Mouse (Mus musculus): Measurements from ENCODE around the gene Pmf1. TPM values are rescaled to one million over a fixed set of nuclear protein-coding genes. Genes with fewer than 3 reads are reported as not detected.

Gene Pmf1
- polyA plus RNA-seq, 1 experiment from 2014 or later = 169 TPM

- WGBS = 91% methylated on average over 4 of the region's 4 CpGs
- Histone ChIP-seq H3K9me3 (ENCODE audit: control insufficient read depth, low read length) (no peaks in the 10 kb centered on the region), H3K9ac (ENCODE audit: low read depth, low read length) (no peak overlapping the region), H3K36me3 (ENCODE audit: control insufficient read depth, insufficient read depth, low read length) (peaks cover 39% of the 10 kb centered on the region), H3K4me1 (ENCODE audit: control insufficient read depth, insufficient read depth, low read length) (peaks cover 13% of the 10 kb centered on the region; the same call in 1 of the 2 replicates), H3K4me2 (replicated peaks; ENCODE audit: low read depth, low read length) (no peak overlapping the region), H3K27ac (ENCODE audit: low read depth, low read length) (no peak overlapping the region), H3K4me3 (ENCODE audit: low read length) (no peak overlapping the region), H3K27me3 (ENCODE audit: control insufficient read depth, insufficient read depth, low read length) (no peaks in the 10 kb centered on the region)
- ATAC-seq (ENCODE audit: low FRiP score, low TSS enrichment) = no peak
Measured at GRCm38 (mm10) chr3:88411681-88412080, 1.6 kb upstream of the Pmf1 start.

GRCm38 (mm10) chr3:88410645-88411031 is 507 bp upstream of the Pmf1 start:
- Histone ChIP-seq H3K9me3 (ENCODE audit: control insufficient read depth, low read length) (no peaks in the 10 kb centered on the region), H3K36me3 (ENCODE audit: control insufficient read depth, insufficient read depth, low read length) (peaks cover 29% of the 10 kb centered on the region), H3K27ac (ENCODE audit: low read depth, low read length) (peak overlapping the region; percentile 86), H3K4me1 (ENCODE audit: control insufficient read depth, insufficient read depth, low read length) (peaks cover 18% of the 10 kb centered on the region; the same call in 1 of the 2 replicates), H3K4me2 (replicated peaks; ENCODE audit: low read depth, low read length) (peak overlapping the region; percentile 53), H3K9ac (ENCODE audit: low read depth, low read length) (peak overlapping the region; percentile 82; the same call in 1 of the 2 replicates), H3K27me3 (ENCODE audit: control insufficient read depth, insufficient read depth, low read length) (no peaks in the 10 kb centered on the region), H3K4me3 (ENCODE audit: low read length) (peak overlapping the region; percentile 56)
- no peak for ATAC-seq (ENCODE audit: low FRiP score, low TSS enrichment)
- WGBS = 20% methylated on average over 7 of the region's 7 CpGs

GRCm38 (mm10) chr3:88408953-88409352 is 1.2 kb downstream of the Pmf1 start:
- ATAC-seq (ENCODE audit: low FRiP score, low TSS enrichment) = no peak
- WGBS = 53% methylated on average over 5 of the region's 5 CpGs
- Histone ChIP-seq H3K9me3 (ENCODE audit: control insufficient read depth, low read length) (no peaks in the 10 kb centered on the region), H3K4me2 (replicated peaks; ENCODE audit: low read depth, low read length) (peak overlapping the region; percentile 53), H3K4me3 (ENCODE audit: low read length) (peak overlapping the region; percentile 56), H3K4me1 (ENCODE audit: control insufficient read depth, insufficient read depth, low read length) (peaks cover 18% of the 10 kb centered on the region; the same call in 1 of the 2 replicates), H3K27ac (ENCODE audit: low read depth, low read length) (0 out of 2 replicates have a peak overlapping the region, but pooled peaks have one; percentile 17), H3K27me3 (ENCODE audit: control insufficient read depth, insufficient read depth, low read length) (no peaks in the 10 kb centered on the region), H3K36me3 (ENCODE audit: control insufficient read depth, insufficient read depth, low read length) (peaks cover 14% of the 10 kb centered on the region), H3K9ac (ENCODE audit: low read depth, low read length) (peak overlapping the region; percentile 82)

- Histone ChIP-seq H3K4me2 (replicated peaks; ENCODE audit: low read depth, low read length) (no peak overlapping the region), H3K27me3 (ENCODE audit: control insufficient read depth, insufficient read depth, low read length) (no peaks in the 10 kb centered on the region), H3K4me1 (ENCODE audit: control insufficient read depth, insufficient read depth, low read length) (peaks cover 18% of the 10 kb centered on the region; the same call in 1 of the 2 replicates), H3K36me3 (ENCODE audit: control insufficient read depth, insufficient read depth, low read length) (peaks cover 17% of the 10 kb centered on the region), H3K9me3 (ENCODE audit: control insufficient read depth, low read length) (no peaks in the 10 kb centered on the region), H3K27ac (ENCODE audit: low read depth, low read length) (no peak overlapping the region), H3K4me3 (ENCODE audit: low read length) (no peak overlapping the region), H3K9ac (ENCODE audit: low read depth, low read length) (no peak overlapping the region)
- ATAC-seq (ENCODE audit: low FRiP score, low TSS enrichment) = no peak
- WGBS = 51% methylated on average over 7 of the region's 7 CpGs
Measured at GRCm38 (mm10) chr3:88407529-88407928, 2.6 kb downstream of the Pmf1 start.

- 0 out of 2 replicates have a peak, but pooled peaks have one; percentile 8 for ATAC-seq (ENCODE audit: low FRiP score, low TSS enrichment)
- no peak overlapping the region for H3K27ac ChIP-seq (ENCODE audit: low read depth, low read length)
- H3K9ac ChIP-seq (ENCODE audit: low read depth, low read length) = no peak overlapping the region
- H3K4me2 ChIP-seq (replicated peaks; ENCODE audit: low read depth, low read length) = no peak overlapping the region
- no peak overlapping the region for H3K4me3 ChIP-seq (ENCODE audit: low read length)
- WGBS = 1% methylated on average over 2 of the region's 2 CpGs
- H3K27me3 ChIP-seq (ENCODE audit: control insufficient read depth, insufficient read depth, low read length) = no peaks in the 10 kb centered on the region
- H3K36me3 ChIP-seq (ENCODE audit: control insufficient read depth, insufficient read depth, low read length) = peaks cover 16% of the 10 kb centered on the region
- no peaks in the 10 kb centered on the region for H3K9me3 ChIP-seq (ENCODE audit: control insufficient read depth, low read length)
- peaks cover 18% of the 10 kb centered on the region; the same call in 1 of the 2 replicates for H3K4me1 ChIP-seq (ENCODE audit: control insufficient read depth, insufficient read depth, low read length)
Measured at GRCm38 (mm10) chr3:88407090-88407489, 3.0 kb downstream of the Pmf1 start.

- Histone ChIP-seq H3K9ac (ENCODE audit: low read depth, low read length) (no peak overlapping the region), H3K27ac (ENCODE audit: low read depth, low read length) (no peak overlapping the region), H3K9me3 (ENCODE audit: control insufficient read depth, low read length) (no peaks in the 10 kb centered on the region), H3K4me1 (ENCODE audit: control insufficient read depth, insufficient read depth, low read length) (peaks cover 14% of the 10 kb centered on the region; the same call in 1 of the 2 replicates), H3K27me3 (ENCODE audit: control insufficient read depth, insufficient read depth, low read length) (no peaks in the 10 kb centered on the region), H3K4me2 (replicated peaks; ENCODE audit: low read depth, low read length) (no peak overlapping the region), H3K36me3 (ENCODE audit: control insufficient read depth, insufficient read depth, low read length) (peaks cover 13% of the 10 kb centered on the region; the same call in 1 of the 2 replicates), H3K4me3 (ENCODE audit: low read length) (no peak overlapping the region)
- ATAC-seq (ENCODE audit: low FRiP score, low TSS enrichment) = no peak
- 86% methylated on average over 10 of the region's 10 CpGs for WGBS
Measured at GRCm38 (mm10) chr3:88403522-88404230, 6.5 kb downstream of the Pmf1 start.

- Histone ChIP-seq H3K36me3 (ENCODE audit: control insufficient read depth, insufficient read depth, low read length) (peaks cover 29% of the 10 kb centered on the region; the same call in 1 of the 2 replicates), H3K27me3 (ENCODE audit: control insufficient read depth, insufficient read depth, low read length) (no peaks in the 10 kb centered on the region), H3K4me2 (replicated peaks; ENCODE audit: low read depth, low read length) (no peak overlapping the region), H3K27ac (ENCODE audit: low read depth, low read length) (no peak overlapping the region), H3K4me1 (ENCODE audit: control insufficient read depth, insufficient read depth, low read length) (no peaks in the 10 kb centered on the region), H3K9me3 (ENCODE audit: control insufficient read depth, low read length) (no peaks in the 10 kb centered on the region), H3K9ac (ENCODE audit: low read depth, low read length) (no peak overlapping the region), H3K4me3 (ENCODE audit: low read length) (no peak overlapping the region)
- no peak for ATAC-seq (ENCODE audit: low FRiP score, low TSS enrichment)
- 84% methylated on average over 2 of the region's 2 CpGs for whole genome bisulfite sequencing
Measured at GRCm38 (mm10) chr3:88398666-88399065, 11.5 kb downstream of the Pmf1 start.

- Histone ChIP-seq H3K4me3 (ENCODE audit: low read length) (no peak overlapping the region), H3K4me1 (ENCODE audit: control insufficient read depth, insufficient read depth, low read length) (no peaks in the 10 kb centered on the region), H3K27ac (ENCODE audit: low read depth, low read length) (no peak overlapping the region), H3K27me3 (ENCODE audit: control insufficient read depth, insufficient read depth, low read length) (no peaks in the 10 kb centered on the region), H3K9ac (ENCODE audit: low read depth, low read length) (no peak overlapping the region), H3K36me3 (ENCODE audit: control insufficient read depth, insufficient read depth, low read length) (peaks cover 19% of the 10 kb centered on the region; the same call in 1 of the 2 replicates), H3K9me3 (ENCODE audit: control insufficient read depth, low read length) (no peaks in the 10 kb centered on the region), H3K4me2 (replicated peaks; ENCODE audit: low read depth, low read length) (no peak overlapping the region)
- WGBS = 91% methylated on average over 8 of the region's 8 CpGs
- no peak for ATAC-seq (ENCODE audit: low FRiP score, low TSS enrichment)
Measured at GRCm38 (mm10) chr3:88395742-88396141, 14.4 kb downstream of the Pmf1 start.

- H3K4me3 ChIP-seq (ENCODE audit: low read length) = no peak overlapping the region
- no peaks in the 10 kb centered on the region for H3K4me1 ChIP-seq (ENCODE audit: control insufficient read depth, insufficient read depth, low read length)
- ATAC-seq (ENCODE audit: low FRiP score, low TSS enrichment) = no peak
- H3K4me2 ChIP-seq (replicated peaks; ENCODE audit: low read depth, low read length) = no peak overlapping the region
- WGBS = 97% methylated on average over 6 of the region's 6 CpGs
- H3K9ac ChIP-seq (ENCODE audit: low read depth, low read length) = no peak overlapping the region
- H3K27me3 ChIP-seq (ENCODE audit: control insufficient read depth, insufficient read depth, low read length) = no peaks in the 10 kb centered on the region
- H3K27ac ChIP-seq (ENCODE audit: low read depth, low read length) = no peak overlapping the region
- H3K9me3 ChIP-seq (ENCODE audit: control insufficient read depth, low read length) = no peaks in the 10 kb centered on the region
- peaks cover 23% of the 10 kb centered on the region; the same call in 1 of the 2 replicates for H3K36me3 ChIP-seq (ENCODE audit: control insufficient read depth, insufficient read depth, low read length)
Measured at GRCm38 (mm10) chr3:88395288-88395687, 14.8 kb downstream of the Pmf1 start.
